Mouse (Mus musculus) gastrocnemius, postnatal 25 days (tissue): ENCODE measurements around the gene Neurog2. TPM values are rescaled to one million over a fixed set of nuclear protein-coding genes. Genes with fewer than 3 reads are reported as not detected.

Experiments
- DNase-seq: peaks from one replicate; pipeline ENCODE4 v3.0.0; 2022
- total RNA-seq, 2 experiments: library from RNA; stranded (reverse); gene quantifications; 1 replicate in 1 of 2; 2 replicates in 1 of 2; pipeline ENCODE4 v1.2.3; 2021

Neurog2 gene
- total RNA-seq, 2 experiments from 2014 or later, result not detected

DNA sequence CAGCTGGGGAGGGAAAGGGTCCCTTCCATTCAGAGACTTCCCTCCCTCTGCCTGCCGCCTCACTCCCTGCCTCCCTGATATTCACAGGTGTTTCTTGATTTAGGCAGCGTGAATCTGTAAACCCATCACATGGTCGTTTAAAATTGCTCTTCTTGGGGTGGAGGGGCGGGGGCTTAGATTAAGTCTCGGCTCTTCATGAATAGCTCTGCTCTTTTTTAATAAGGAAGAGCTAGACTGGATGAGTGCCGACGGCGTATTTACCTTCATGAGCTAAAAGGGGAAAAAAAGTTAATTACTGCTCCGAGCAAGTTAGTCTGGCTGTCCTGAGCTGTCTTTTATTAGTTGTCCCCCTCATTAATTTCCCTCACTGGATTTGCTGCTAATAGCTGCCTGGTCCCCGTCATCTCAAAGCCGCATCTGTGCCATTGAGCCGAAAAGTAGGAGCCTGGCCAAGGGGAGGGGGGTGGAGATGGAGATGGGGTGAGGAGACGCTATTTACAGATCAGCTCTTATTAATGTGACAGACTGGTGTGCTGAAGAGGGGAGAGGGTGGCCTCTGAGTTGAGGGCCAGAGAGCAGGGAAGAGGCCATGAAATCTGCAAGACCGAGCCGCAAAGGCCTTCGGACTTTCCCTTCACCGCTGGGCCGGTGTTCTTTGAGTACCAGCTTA lies 13.4 kb downstream of the Neurog2 start:
- DNase-seq, result no peak

- DNase-seq, result no peak
These were observed 19.1 kb downstream of the Neurog2 start for GRCm38 (mm10) chr3:127651742-127652653.

GRCm38 (mm10) chr3:127660712-127661111 lies 27.8 kb downstream of the Neurog2 start:
- no peak for DNase-seq

DNA sequence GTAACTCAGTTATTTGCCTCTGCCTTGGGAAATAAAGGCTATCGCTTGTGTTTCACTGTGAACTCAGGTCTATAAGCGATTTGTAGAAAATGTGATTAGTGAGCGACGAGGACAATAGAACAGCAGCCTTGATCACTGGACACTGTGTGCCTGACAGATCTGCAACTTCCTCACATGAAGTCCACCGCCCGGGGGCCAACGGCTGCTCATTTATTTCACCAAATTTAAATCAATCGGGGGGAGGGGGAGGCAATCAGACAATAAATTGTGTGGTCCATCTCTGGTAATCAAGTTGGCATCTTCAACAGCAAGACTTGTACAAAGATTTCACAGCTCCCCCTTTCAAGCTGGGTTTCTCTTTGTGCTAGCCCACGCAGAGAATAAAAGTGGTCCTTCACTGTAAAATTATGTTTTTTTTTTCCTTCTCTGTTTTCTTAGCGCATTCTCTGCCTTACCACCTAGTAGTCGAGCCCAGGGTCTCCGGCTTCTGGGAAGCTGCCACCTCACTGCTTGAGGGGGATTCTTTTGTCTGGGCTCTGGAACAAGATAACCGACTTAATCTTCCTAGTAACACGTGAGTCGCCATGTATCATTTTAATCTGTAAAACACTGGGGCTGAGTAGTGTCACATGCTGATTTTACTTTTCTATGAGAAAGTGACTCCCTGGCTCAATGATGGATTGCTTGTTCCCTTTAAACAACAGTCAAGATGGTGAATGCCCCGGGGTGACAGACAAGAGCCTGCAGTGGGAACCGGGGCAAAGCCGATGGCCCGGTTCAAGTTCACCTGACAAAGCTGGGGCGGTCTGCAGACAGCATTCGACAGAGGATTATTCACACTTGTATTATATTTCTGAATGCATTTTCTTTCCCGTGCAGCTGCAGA lies 29.0 kb downstream of the Neurog2 start:
- no peak for DNase-seq

DNA sequence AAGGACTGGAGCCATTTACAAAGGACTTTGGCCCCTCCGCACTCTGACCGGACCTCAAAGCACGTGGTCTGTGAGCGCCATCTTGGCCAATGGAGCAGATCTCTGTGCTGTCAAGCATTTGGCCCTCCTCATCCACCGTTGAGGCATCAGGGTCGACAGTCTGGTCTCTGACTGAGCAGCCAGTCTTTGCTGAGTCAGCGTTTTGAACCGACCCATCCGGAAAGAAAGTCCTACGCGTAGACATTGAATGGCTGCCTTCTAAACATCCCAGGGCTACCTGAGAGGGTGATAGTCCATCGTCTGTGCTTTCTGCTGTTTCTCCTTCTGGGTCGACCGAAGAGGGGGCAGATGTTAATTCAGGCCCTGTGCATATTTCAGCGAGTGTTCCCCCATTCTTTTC lies 46.8 kb downstream of the Neurog2 start:
- no peak for DNase-seq

Other genes with a start within 250 kb of the Neurog2 start
- gene Ank2, start 133.8 kb upstream of the Neurog2 start, total RNA-seq, result 10 to 100 TPM; 93.4 to 95.2 TPM
- gene Larp7, start 79.8 kb upstream of the Neurog2 start, total RNA-seq, result 1 to 10 TPM; 8.5 to 9.1 TPM
- gene Zgrf1, start 79.6 kb upstream of the Neurog2 start, total RNA-seq, result under 1 TPM; 0.51 to 0.72 TPM
- gene Alpk1, start 147.4 kb downstream of the Neurog2 start, total RNA-seq, result 1 to 10 TPM; 1.0 to 1.4 TPM
- under 1 TPM; 0.67 to 0.70 TPM for gene Tifa, start 156.7 kb downstream of the Neurog2 start, total RNA-seq
- 10 to 100 TPM; 19.1 to 19.8 TPM for gene Ap1ar, start 204.4 kb downstream of the Neurog2 start, total RNA-seq